Mouse (Mus musculus) kidney, adult 2 months (tissue): ENCODE measurements around the gene Slc22a4. TPM values are rescaled to one million over a fixed set of nuclear protein-coding genes. Genes with fewer than 3 reads are reported as not detected.

Experiments used
- DNase-seq: peaks from one replicate; pipeline ENCODE4 v3.0.0; 2021
- H3K27ac ChIP-seq: fragments of 200-500 bp; 2 replicates; pipeline ENCODE4 v1.5.1; 2012; ENCODE audit warnings: low read depth, low read length, control low read depth, inconsistent platforms; ENCODE audit not compliant: insufficient read depth
- H3K27me3 ChIP-seq: fragments of 200-500 bp; replicated peaks from 2 replicates; pipeline ENCODE4 v1.6.1; 2012; ENCODE audit warnings: mild to moderate bottlenecking, moderate library complexity, low read length, inconsistent platforms; ENCODE audit not compliant: control insufficient read depth, insufficient read depth
- H3K36me3 ChIP-seq: fragments of 200-500 bp; 2 replicates; pipeline ENCODE4 v1.6.1; 2012; ENCODE audit warnings: mild to moderate bottlenecking, moderate library complexity, low read length, inconsistent platforms; ENCODE audit not compliant: control insufficient read depth, insufficient read depth
- H3K4me1 ChIP-seq: fragments of 200-500 bp; 2 replicates; pipeline ENCODE4 v1.6.1; 2011; ENCODE audit warnings: low read length; ENCODE audit not compliant: control insufficient read depth, insufficient read depth
- H3K4me3 ChIP-seq: fragments of 200-500 bp; 2 replicates; pipeline ENCODE4 v1.5.1; 2011; ENCODE audit warnings: mild to moderate bottlenecking, low read depth, low read length, control low read depth; ENCODE audit not compliant: insufficient read depth
- CTCF ChIP-seq: fragments of 200-500 bp; conservative IDR thresholded peaks from 2 replicates; pipeline ENCODE4 v1.5.1; 2011; ENCODE audit warnings: low read depth, mild to moderate bottlenecking, control low read depth, low read length, moderate library complexity, mixed read lengths; ENCODE audit not compliant: insufficient read depth, insufficient read length
- POLR2A ChIP-seq: fragments of 200-500 bp; IDR thresholded peaks from one replicate; pipeline ENCODE4 v1.6.1; 2011; ENCODE audit warnings: low read depth, low read length, control low read depth
- WGBS: fragments of 180-500 bp; shearing (Covaris S2); methylation state at CpG from one replicate; pipeline ENCODE4 v1.1.7; 2018; 5-methylcytosine and 5-hydroxymethylcytosine counted together
- polyA plus RNA-seq: library from polyadenylated mRNA; depleted of rRNA; stranded (reverse); fragments of >200 nt; gene quantifications from 2 replicates; pipeline ENCODE4 v1.2.3, GENCODE M21; 2012; rRNA removed

Slc22a4 gene
- 46.7 and 56.8 TPM in 2 replicates for polyA plus RNA-seq

DNA sequence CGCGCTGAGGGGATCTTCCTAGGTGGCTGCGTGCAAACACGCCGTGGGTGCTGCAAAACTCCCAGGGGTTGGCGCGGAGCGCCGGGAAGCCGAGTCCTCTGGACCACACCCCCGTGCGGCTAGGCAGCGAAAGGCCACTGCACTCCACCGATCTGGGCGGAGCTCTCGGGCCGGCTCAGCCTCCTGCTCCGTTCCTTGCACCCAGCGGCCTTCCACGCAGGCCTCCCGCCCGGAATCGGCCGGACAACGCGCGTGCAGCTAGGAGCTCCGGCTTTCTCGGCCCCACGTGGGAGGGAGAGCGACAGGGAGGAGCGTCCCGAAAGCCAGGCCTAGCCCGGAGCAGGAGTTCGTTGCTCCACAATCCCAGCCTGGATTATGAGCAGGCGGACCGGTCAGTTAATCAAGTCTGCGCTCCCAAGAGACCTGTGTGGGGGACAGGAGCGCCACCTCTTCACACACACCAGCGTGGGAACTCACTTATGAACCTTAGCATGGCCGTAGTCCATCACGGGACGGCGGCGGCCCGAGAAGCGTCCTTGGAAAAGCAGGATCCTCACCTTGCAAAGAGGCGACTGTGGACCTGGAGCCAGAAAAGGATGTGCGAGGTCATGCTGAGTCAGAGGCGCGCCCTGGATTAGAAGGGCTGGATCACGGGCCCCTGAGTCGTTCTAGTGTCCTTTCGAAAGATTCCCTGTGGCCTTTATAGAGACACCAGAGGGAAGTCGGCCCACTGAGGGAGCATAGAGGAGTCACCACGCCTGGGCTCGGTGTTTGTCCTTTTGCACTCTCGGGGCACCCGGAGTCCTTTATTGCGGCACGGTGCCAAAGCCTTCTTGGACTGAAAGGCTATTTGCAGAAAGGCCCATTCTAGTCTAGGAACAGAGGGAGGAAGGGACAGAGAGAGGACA, at the start of gene Slc22a4:
TSS of gene Slc22a4 (minus strand) at position 47 of the 908 bp plus-strand sequence.
- peak within 1 kb of the TSS; percentile 74 for H3K4me3 ChIP-seq
- 2% methylated on average over 61 of the region's 61 CpGs for WGBS
- no peaks in the 10 kb centered on the region for H3K36me3 ChIP-seq
- H3K27me3 ChIP-seq = no peaks in the 10 kb centered on the region
- H3K4me1 ChIP-seq = peaks cover 17% of the 10 kb centered on the region
- peak; percentile 96 for DNase-seq
- TF ChIP-seq CTCF (peak; percentile 37; the same call in 1 of the 2 replicates), POLR2A (no peak)
- H3K27ac ChIP-seq = peak within 1 kb of the TSS; percentile 97

DNA sequence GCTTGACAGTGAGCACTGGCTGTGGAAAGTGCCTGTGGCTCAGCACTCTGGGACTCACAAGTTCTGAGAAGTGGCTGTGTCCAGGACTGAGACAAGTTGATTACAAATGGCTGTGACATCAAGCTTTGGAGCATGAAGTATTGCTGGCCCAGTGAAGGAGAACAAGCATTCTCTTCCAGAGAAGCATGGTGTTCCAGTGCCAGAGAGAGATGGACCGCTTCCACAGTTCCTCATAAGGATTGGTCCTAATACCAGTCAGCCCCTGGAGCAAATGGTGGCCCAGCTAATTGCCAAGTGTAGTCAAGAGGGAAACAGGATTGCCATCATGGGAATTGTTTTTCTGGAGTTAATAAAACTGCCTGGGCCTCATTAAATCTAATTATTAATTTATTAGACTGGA, 48.2 kb upstream of the Slc22a4 start:
- Histone ChIP-seq H3K4me3 (no peak overlapping the region), H3K27me3 (no peaks in the 10 kb centered on the region), H3K4me1 (no peaks in the 10 kb centered on the region), H3K36me3 (no peaks in the 10 kb centered on the region), H3K27ac (no peak overlapping the region)
- WGBS = 97% methylated on average over 1 of the region's 1 CpGs
- TF ChIP-seq POLR2A = no peak
- DNase-seq = no peak

DNA sequence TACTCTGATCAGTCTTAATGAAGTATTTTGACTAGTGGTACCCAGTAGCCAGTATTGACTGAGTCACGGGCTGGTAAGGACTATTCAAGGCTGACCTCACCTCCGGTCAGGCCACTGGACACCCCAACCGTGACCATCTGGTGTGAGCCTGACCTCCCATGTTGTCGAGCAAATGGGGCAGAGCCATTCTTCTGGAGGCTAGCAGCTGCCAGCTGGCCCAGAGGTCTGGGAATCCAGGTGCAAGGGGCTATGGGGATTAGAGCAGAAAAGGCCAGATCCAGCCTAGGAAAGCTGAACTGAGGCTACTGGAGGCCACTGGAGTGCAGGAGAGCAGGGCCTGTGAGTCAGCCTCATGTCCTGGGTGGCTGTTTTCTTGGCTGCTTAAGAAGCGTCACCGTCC, 47.5 kb upstream of the Slc22a4 start:
- TF ChIP-seq CTCF (no peak), POLR2A (no peak)
- no peaks in the 10 kb centered on the region for H3K27me3 ChIP-seq
- 64% methylated on average over 6 of the region's 6 CpGs for WGBS
- H3K4me3 ChIP-seq = no peak overlapping the region
- DNase-seq = no peak
- H3K27ac ChIP-seq = no peak overlapping the region
- H3K36me3 ChIP-seq = no peaks in the 10 kb centered on the region
- H3K4me1 ChIP-seq = no peaks in the 10 kb centered on the region

DNA sequence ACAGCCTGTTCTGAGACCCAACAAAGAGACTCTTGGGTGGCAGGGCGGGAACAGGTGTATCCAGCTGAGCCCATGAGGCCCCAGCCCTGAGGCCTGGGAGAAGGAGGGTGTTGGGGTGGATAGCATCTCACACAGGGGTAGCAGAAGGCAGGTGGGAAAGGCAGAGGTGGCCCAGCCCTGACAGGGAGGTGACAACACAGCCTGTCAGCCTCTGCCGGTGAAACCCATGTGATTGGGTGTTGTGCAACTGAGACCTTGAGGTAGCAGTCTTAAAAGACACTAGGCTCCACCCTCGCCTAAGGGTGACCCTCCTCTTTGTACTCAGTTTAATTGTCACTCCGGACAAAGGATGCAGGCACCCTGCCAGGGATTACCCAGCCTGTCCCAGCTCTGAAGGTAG, 45.4 kb upstream of the Slc22a4 start:
- 73% methylated on average over 4 of the region's 4 CpGs for WGBS
- Histone ChIP-seq H3K27ac (no peak overlapping the region), H3K27me3 (no peaks in the 10 kb centered on the region), H3K36me3 (no peaks in the 10 kb centered on the region), H3K4me3 (no peak overlapping the region), H3K4me1 (no peaks in the 10 kb centered on the region)
- TF ChIP-seq CTCF (no peak), POLR2A (no peak)
- no peak for DNase-seq

DNA sequence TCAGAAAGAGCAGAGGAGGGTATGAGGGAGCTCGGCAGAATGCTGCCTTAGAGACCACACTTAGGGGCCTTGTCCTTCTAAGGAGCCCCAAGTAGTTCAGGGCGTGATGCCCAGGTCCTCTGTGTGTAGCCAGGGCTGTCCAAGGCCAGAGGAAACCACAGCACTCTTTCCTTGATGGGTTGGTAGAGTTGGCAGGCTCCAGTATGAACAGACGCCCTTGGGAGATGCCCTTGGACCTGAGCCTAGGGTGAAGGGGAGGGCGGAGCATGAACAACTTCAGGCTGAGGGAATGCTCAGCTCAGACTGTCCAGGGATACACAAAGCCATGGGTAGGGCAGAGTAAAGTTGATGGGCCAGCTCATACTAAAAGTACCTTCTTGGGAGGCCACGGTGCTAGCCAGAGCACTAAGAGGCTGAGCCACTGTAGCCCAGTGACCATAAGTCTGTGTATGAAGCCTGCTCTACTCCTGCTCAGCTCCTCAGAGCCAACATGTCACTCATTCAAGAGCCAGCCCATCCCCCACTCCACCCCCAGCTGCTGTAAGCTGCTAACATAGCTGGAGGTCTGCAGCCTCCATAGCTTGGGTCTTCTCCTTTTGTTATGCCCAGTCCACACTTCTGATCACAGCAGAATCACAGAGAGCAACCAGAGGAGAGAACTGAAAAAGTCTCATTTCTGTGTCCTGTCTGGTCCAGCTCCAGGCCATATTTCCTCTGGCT, 44.0 kb upstream of the Slc22a4 start:
- WGBS = 83% methylated on average over 5 of the region's 5 CpGs
- Histone ChIP-seq H3K27me3 (no peaks in the 10 kb centered on the region), H3K4me3 (no peak overlapping the region), H3K27ac (no peak overlapping the region), H3K36me3 (no peaks in the 10 kb centered on the region), H3K4me1 (no peaks in the 10 kb centered on the region)
- no peak for TF ChIP-seq POLR2A
- no peak for TF ChIP-seq CTCF
- DNase-seq = no peak

DNA sequence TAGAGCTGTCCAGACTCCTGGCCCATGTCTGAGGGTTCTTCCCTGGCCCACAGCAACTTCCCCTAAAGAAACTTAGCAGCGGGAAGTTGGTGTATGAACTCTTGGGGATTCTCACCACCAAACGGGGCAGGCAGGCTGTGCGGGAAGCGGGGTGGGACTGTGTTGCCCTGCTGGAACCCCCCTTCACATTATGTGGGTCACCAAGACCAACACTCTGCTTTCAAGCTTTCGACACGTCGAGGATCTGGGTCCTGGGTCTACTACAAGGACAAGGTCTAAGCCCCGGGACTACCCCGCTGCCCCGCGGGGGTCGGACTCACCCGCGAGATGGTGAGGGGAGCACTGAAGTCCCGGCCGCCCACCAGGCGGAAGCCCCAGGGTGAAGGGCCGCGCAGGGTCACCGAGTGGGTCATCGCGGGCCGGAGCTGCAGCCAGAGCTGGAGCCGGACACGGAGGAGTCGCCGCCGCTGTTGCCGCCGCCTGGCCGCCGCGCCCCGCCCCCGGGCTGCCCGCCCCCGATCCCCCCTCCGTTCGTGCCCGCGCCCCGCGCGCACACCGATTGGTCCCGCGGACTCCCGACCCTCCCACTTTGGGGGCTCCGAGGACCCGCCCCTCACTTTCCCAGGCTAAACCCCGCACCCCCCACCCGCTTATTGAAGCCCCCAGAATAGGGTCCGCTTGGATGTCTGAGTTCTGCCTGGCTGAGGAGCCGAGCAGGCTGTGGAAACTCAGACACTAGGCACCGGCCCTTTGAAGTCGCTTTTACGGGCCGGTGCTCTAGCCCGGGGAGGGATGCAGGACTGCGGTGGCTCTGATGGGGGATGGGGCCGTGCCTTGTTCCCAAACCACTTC, 40.9 kb upstream of the Slc22a4 start, which contains the start of gene Pdlim4:
TSS of gene Pdlim4 (minus strand) at position 495 of the 852 bp plus-strand sequence.
- Histone ChIP-seq H3K36me3 (no peaks in the 10 kb centered on the region), H3K4me3 (peak within 1 kb of the TSS; percentile 44; the same call in 1 of the 2 replicates), H3K4me1 (no peaks in the 10 kb centered on the region), H3K27me3 (no peaks in the 10 kb centered on the region), H3K27ac (peak within 1 kb of the TSS; percentile 7; the same call in 1 of the 2 replicates)
- DNase-seq = peak; percentile 33
- WGBS = 6% methylated on average over 60 of the region's 61 CpGs
- TF ChIP-seq CTCF (no peak), POLR2A (no peak)
